Mouse (Mus musculus) mouse trophoblast stem cell (cell line): ENCODE data around the gene Zfp568.

Experiments used
- in situ Hi-C, 2 experiments: fragments of 300-500 bp; cut with MseI, MboI; formaldehyde crosslinking; loops; 2 replicates in 1 of 2; 3 replicates in 1 of 2; pipeline ENCODE4 v1.15.1; 2025

Gene Zfp568

DNA sequence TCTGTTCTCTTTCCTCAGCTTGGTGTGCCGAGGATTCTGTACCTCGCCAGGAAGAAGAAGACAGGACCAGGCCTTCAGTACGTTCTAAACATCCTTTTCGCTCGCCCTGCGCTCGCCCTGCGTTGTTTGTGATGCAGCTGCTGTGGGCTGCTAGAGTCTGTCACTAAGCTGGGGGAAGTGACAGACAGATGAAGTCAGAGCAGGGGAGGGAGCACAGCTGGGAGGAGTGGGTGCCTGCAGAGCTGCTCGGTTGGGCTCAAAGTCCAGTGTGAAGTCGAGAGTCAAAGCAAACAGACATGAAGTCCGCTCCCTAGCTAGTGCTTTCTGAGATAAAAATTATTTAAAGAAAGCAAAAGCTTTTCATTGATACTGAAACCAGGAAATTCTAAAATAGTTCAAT, 5.3 kb downstream of the Zfp568 start:
- in situ Hi-C loops: no loop called here

DNA sequence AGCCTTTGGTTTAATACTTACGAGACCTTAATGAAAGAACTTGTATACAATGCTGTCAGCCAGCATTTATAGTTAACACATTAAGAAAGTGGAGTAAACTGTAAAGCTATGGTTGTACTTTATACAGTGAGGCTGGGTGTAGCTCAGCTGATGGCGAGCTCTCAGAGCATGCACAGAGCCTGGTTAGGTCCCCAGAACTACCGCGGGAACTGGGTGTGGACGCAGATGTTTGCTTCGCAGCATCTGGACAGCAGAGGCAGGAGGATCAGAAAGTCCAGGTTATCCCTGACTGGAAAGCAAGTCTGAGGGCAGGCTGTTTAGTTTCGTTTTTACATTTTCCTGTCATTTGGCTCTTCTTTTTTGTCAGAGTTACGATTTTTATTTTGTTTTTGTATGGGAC, 8.9 kb downstream of the Zfp568 start:
- in situ Hi-C loops: no loop called here

DNA sequence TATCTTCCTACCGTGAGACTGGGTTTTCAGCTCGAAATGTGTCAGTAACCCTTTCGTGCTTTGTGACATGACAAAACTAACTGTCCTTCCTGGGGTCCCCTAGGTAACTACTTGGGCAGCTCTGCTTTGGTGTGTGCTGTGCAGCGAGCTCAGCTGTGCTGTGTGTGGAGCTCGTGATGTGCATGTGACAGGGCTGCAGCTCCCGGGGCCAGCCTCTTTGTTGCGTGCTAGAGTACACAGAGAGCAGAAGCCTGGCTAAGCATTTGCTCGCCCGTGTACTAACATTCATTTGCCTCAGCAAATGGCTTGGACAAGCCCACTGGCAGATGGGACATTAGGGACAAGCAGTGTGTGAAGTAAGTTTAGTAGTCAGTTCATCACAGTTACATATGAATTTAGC, 9.6 kb downstream of the Zfp568 start:
- in situ Hi-C loops: no loop called here

DNA sequence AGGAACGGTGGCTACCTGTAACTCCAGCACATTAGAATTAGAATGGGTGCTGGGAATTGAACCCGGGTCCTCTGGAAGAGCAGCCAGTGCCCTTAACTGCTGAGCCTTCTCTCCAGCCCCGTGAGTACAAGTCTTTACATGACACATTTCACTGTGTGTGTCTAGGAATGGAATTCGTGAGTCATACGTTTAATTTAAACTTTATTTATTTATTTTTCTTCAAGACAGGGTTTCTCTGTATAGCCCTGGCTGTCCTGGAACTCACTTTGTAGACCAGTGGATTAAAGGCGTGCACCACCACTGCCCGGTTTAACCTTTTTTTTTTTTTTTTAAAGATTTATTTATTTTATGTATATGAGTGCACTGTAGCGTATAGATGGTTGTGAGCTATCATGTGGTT, 11.4 kb downstream of the Zfp568 start:
- in situ Hi-C loops: no loop called here

DNA sequence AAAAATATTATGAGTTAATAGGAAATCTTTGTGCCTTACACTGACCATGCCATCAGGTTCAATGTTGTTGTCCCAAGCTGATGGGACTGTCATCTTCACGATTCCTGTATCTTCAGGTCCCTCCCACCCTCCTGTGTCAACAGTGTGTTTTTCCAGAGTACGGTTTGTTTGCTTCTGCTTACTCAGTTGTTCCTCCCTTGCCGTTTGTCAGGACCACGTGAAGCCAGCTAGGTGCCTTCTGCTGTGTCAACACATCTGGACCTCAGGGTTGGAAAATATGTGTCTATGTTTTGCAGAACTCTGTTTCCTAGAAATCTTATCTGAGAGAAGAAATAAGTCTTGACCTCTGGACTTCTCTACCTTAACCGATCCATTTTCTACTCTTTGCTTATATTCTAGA, 16.8 kb downstream of the Zfp568 start:
- in situ Hi-C loops: no loop called here

DNA sequence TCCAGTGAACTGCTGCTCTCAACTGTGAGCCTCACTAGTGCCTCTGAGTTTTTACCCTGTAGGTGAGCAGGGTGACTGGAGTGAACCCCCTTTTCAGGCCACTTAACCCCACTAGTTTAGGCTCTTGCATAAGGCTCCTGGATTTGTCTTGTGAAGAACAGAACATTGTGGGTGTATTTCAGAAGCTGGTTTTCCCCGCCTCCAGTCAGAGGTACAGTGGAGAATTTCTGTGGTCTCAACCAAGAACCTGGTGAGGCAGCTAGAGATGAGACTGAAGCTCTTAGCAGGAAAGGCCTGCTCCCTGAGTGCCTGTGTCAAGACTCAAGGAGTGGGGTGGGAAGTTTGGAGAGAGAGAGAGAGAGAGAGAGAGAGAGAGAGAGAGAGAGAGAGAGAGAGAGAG, 23.8 kb downstream of the Zfp568 start:
- in situ Hi-C loops: no loop called here

DNA sequence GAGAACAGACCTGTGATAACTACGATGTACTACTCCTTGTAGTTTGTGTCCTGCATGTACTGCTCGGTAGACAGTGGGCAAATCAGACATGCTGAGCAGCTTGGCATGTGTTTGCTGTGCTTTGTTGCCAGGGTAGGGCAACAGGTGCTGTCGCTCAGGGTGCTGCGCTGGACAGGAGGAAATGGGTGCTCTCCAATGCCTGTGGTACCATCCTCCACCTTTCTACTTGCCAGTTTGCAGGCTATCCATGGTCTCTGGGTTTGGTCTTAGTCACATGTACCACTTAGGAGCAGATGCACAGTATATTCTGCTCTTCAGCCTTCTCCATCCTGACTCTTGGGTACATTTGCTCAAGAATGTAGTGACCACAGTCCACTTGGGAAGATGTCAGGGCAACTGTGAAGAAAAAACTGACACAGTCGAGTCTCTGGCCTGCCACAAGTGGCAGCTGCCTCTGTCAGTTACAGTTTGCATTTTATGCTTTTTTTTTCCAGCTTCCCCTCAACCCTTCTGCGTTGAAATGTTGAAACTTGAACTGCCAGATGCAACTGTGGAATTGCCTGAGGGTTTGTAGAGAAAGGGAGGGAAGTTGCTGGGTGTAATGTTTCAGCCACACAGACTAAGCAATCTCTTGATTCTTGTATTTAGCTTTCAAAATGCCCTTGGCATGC, 24.4 kb downstream of the Zfp568 start:
- in situ Hi-C loops: no loop called here

DNA sequence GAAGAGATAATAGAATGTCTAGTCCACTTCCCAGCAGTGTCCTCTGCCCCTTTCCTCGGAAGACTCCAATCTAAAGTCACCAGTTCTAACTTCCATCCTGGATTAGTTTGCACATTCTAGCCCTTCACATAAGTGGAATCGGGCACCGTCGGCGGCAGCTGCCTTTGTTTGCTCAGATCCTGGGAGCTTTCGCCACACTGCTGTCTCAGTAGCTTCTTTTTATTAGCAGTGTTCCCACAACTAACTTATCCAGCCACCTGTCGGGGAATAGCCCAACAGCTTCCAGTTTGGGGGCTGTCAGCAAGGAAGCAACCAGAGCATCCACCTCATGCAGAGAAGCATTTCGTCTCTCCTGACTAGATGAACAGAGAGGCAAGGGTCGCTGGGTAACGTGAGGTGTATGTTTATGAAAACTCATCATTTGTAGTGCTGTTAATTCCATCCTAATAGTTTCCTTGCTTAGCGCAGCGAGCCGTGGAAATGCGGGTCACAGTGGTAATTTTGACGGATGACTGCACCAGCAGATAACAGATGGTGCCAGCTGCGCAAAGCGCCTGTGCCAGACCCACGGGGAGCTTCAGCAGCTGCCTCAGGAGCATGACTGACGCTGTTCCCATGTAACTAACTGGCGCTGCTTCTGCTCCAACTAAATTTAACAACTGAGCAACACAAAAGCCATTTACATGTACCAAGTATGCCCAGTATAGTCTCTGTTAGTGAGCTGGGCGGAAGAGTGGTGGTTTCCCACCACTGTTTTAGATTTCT, 25.7 kb downstream of the Zfp568 start:
- in situ Hi-C loops: no loop called here

DNA sequence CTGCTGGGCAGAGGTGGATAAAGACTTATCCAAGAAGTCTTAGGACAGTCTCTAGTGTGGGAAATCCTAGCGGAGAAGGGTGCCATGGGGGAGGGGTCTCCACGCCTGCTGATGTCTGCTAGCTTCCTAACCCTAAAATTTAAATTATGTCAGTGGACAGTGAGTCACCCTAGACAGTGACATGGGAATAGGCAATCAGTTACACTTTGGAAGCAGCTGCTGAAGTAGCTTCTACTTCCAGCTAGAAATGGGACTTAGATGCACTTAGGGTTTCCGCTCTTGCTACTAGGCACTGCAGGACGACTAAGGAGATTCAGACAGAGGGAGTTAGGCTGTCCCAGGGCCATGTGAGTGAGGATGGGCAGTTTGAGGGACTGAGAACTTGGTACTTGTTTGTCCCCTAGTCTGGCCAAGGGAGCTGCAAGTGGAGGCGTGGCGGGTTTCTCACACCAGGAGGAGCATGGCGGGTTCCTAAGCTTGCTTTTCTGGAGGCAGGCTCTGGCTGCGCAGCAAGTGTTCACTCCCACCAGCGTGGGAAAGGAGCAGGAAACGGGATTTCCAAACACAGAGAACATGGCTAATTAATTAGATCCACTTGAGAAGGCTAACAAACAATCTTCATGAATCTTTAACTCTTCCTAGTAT, 26.9 kb downstream of the Zfp568 start:
- in situ Hi-C loops: no loop called here

DNA sequence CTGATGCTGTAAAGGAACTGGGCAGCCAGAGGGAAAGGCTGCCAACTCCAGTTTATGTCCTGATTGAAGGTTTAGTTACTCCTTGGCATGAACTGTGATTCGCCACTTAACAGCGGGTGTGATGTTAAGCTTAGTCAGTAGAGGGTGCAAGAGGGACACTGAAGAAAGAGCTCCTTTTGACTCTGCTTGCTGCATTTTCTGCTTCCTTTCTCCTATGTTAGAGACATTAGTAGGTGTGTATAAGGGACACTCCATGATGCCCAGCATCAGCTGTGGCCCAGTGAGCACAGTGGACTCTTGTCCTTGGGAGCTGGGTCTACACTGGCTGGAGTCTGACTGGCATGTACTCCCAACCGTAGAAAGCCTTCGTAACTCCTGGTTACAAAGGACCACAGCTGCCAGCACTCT, 29.2 kb downstream of the Zfp568 start:
- in situ Hi-C loops: no loop called here

DNA sequence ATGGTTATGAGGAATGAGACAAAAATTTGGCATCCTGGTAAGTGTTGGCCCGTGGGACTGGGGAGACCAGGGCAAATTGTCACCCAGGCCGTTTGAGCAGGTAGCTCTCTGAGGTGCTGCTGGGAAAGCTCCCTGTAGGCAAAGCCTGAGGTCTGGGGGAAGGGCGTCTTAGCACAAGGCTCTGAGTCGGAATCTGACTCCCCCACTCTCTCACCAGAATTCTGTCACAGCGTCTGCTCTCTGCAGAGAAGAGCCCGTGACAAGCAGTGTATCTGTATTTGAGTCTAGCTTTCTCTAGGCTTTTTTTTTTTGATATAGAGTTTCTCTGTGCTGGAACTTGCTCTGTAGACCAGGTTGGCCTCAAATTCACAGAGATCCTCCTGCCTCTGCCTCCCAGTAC, 33.5 kb downstream of the Zfp568 start:
- in situ Hi-C loops: no loop called here

DNA sequence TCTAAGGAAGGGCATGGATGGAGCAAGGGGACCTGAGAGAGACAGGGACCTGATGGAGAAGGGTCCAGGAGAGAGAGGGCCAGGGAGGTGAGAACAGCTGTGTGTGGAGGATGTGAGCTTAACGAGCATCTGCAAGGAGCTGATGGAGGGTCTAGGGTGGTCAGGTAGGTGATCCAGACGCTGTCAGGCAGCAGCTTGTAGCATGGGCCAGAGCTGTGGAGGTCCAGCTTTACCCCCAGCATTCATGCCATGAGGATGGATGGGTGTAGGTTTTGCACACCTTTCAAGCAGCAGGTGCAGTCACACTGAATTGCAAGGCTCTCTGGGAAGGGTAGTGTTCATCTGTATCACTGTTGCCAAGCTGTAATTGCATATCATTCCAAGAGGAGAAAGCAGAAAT, 35.8 kb downstream of the Zfp568 start:
- in situ Hi-C loops: no loop called here

DNA sequence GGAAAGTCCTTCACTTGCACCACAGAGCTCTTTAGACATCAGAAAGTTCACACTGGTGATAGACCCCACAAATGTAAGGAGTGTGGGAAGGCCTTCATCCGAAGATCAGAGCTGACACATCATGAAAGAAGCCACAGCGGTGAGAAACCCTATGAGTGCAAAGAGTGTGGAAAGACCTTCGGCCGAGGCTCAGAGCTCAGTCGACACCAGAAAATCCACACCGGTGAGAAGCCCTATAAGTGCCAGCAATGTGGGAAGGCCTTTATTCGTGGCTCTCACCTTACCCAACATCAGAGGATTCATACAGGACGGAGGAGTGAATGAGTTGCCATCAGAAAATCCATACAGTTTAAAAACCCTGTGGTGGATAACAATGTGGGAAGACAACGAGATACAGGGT, 39.6 kb downstream of the Zfp568 start:
- in situ Hi-C loops: no loop called here

DNA sequence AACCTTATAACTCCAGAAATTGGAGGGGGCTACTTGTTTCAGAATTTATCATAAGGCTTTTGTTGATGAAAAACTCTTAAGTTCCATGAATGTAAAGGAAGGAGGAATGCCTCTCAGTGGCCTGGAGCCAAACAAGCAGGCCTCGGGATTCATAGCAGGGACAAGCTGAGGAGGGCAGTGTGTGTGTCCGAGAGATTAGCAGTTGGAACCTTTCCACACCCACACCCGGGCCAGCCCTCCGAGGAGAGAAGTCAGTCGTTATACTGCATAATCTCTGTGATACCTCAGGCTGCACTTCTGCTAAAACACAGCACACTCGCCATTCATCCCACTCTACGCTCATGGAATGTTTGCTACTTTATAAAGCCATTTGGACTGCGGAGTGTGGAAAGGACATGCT, 40.0 kb downstream of the Zfp568 start:
- in situ Hi-C loops: no loop called here

DNA sequence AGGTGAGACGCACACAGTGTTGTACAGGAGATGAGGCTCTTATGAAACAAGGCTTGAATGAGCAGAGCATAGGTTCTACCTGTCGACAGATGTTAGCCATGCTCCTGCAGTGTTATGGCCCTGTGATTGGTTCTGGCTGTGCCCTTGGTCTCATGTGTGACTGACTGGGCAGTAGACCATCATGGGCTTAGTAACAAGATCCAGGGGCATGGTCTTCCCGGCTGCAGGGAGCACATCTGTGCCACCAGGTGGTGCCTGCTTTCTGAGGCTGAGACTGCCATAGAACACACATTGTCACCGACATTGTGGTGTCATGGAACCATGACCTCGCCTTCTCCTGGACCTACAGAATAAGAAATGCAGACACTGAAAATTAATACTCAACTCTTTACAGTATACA, 41.6 kb downstream of the Zfp568 start:
- in situ Hi-C loops: no loop called here

DNA sequence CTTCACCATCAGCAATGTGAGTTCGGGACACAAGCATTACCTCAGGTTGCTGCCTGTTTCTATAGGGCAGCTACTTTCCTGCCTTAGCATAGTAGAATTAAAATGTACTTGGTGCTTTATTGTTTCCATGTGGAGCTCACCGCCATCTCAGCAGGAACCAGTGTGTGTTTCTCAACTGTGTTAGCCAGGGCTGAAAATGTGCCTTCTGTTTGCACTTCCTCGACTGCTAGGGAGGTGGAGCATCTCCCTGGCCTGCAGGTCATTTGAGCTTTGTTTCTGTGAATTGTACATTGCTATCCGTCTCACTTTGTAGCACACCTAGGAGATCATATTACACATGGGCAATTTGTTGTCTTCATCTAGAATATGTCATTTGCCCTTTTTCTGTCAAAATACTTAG, 43.6 kb downstream of the Zfp568 start:
- in situ Hi-C loops: no loop called here

DNA sequence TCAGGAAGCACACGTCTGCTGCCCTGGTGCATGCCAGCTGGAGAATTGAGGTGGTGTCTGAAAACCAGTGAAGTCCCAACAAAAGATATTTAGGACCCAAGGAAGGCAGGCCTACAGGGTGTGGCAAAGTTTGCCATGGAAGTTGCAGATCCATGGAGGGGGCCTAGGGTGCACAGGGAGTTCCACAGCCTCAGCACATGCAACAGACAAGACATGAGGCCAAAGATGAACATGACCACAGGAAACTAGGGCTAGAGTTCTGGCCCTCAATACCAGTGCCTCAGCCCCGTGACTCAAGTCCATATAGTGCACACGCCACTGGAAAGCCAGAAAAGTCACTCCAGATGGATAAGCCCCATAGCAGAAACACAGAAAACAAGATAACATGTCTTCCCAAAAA, 44.8 kb downstream of the Zfp568 start:
- in situ Hi-C loops: no loop called here

DNA sequence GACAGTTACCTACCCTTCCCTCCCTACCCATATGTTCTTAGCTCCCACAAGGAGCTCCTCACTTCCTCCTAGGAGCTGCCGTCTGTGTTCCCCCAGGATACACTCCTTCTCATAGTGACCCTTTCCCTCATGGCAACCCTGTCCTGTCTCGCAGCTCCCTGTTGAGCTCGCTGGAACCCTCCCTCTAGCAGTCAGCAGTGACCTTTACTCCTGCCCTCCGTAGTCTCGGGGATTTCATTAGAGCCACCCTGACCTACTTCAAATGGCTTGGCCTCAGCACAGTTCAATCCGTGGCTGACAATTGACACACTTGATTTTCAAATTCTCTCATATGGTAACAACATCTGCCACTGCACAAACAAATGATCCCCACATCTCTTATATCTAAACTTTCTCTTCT, 46.9 kb downstream of the Zfp568 start:
- in situ Hi-C loops: no loop called here

DNA sequence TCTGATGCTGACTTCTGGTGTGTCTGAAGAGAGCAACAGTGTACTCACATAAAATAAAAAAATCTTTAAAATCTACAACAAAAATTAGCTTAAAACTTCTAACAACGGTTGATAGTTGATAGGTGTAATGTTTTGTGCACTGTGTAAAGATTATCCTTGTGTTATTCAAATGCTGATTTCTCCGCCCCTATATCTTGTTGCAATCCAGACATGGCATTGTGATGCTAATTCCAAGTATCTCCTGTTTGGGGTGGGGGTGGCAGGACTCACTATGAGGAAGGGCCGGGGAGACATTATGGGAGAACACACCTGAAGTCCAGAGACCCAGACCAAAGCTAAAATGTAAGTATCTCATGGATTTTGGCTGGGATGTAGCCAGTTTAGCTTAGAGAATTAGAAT, 47.6 kb downstream of the Zfp568 start:
- in situ Hi-C loops: no loop called here

DNA sequence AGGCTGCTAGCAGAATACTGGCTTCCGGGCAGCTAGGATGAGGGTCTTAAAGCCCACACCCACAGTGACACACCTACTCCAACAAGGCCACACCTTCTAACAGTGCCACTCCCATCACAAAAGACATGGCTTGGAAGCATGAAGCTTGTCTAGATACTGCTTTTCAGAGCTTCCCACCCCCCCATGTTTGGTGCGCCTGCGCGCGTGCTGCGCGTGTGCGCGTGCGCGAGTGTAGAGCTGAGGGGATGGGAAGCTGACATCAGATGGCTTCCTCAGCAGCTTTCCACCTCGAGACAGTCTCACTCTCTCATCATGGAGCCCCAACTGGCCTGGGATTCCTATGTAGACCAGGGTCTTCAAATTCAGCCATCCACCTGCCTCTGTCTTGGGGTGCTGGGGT, 50.6 kb downstream of the Zfp568 start:
- in situ Hi-C loops: no loop called here

DNA sequence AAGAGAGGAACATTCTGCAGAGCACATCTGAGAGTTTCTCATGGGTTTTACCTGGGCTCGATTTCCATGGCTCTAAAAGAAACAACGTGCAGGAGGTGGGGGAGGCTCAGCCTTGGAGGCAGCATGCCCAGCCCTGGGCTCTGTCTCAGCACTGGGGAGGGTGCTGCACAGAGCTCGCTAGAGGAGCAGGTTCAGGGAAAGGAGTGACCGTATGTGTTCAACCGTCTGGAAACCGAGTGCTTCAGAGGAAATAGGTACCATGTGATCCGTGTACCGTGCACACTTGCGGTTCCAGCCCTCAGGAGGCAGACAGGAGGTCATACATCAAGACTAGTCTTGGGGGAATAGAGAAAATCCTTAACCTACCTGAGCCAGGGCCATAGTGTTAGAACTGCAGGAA, 60.6 kb downstream of the Zfp568 start:
- in situ Hi-C loops: no loop called here

DNA sequence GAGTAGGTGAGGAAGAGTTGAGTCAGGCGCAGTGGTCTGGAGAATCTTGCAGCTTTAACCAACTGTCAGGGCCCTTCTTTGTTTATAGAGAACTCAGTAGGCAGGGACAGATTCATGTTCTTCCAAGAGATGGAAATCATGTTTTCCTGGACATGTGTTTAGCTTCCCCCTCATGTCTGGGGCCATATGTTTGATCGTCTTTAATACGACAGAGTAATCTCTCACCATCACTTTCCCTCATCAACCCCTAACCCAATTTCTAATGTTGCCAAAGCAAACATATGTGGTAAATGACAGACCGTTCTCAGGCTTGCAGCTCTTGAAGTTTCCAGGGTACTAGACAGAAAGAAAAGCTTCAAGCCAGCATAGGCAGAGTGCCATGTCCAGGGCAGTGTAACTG, 64.4 kb downstream of the Zfp568 start:
- in situ Hi-C loops: no loop called here

DNA sequence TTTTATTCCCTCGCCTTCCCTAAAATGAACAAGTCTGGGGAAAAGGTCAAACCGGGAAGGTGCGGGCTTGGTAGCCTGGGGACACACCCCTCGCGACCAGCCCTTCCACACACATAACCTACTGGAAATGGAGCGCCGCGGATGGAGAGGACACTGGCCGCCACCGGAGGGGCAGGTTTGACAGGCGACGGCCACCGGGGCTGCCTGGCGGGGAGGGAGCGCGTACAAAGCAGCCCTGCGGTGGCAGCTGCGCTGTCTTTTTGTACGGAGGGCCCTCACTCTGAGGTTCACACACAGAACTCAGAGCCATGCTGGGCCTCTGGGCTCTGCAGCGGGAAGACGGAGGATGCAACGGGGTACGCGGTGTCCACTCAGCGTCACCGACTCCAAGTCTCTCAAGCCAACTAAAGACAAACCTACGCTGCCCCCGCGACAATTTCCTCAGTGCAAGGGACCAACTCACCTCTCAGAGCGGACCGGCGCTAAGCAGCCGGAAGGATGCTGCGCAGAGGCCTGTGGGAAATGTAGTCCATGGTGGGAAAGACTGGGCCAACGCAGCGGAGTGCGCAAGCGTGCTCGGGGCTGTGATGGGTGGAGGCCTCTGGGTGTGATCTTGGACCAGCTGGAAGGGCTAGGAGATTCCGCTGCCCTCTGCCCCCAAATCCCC, 67.3 kb downstream of the Zfp568 start, which contains the start of gene Zfp14:
TSS of gene Zfp14 (minus strand) at position 499 of the 667 bp plus-strand sequence.
- in situ Hi-C loops: no loop called here
